Mouse (Mus musculus) embryonic stem cell, embryonic (primary cell): Measurements from ENCODE around the gene Cntn1.

Experiments used
- CTCF ChIA-PET, 4 experiments: fragments of 300-600 bp in 2 of 4; fragments of 350-600 bp in 2 of 4; sonication (Branson Sonifier 250); formaldehyde crosslinking; loops; one replicate each; lab custom pipeline; 2022; ENCODE audit warnings: inconsistent platforms in 2 of 4; lab: Charles Lee
- POLR2A ChIA-PET, 4 experiments: fragments of 300-600 bp in 2 of 4; fragments of 350-600 bp in 2 of 4; sonication (Branson Sonifier 250); formaldehyde crosslinking; loops; one replicate each; lab custom pipeline; 2022; ENCODE audit warnings: antibody characterized with exemption in 4 of 4, inconsistent platforms in 1 of 4; lab: Charles Lee

Cntn1 gene

DNA sequence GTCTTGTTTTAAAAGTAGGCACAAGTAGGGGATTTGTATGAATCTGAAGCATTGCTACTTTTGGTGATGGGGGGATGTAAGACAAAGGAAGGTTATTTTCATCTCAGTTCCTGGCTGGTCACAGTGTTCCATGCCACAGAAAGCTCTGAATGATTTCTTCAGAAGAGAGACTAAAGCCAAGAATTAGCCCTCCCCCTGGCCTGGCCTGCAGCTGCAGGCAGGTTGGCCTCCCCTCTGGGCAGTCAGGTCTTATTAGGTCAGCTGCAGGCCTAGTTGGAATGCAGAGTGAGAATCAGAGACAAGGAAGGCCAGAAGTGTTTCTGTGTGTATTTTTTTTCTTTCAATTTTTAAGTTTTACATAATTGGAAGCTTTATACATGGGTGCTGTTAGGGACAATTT lies 61.5 kb downstream of the Cntn1 start:
- ChIA-PET POLR2A (no interaction called here), CTCF (no interaction called here)

DNA sequence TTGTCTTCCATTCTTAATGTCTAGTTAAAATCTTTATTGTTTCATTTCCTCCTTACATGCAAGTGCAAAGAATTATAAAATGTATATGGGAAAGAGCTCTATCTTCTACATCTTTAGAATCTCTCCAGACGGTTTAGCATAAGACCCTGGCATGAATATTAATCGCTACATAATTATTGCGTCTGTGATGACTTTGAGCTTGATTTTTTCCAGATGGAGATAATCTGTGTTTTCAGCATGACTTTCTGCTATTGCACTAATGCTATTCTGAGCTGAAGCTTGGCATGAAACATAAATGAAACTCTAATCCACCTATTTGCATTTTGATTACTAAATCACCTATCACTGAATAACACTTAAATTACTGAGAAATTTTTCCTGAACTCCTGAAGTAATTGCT lies 82.0 kb downstream of the Cntn1 start:
- ChIA-PET CTCF (no interaction called here), POLR2A (no interaction called here)

DNA sequence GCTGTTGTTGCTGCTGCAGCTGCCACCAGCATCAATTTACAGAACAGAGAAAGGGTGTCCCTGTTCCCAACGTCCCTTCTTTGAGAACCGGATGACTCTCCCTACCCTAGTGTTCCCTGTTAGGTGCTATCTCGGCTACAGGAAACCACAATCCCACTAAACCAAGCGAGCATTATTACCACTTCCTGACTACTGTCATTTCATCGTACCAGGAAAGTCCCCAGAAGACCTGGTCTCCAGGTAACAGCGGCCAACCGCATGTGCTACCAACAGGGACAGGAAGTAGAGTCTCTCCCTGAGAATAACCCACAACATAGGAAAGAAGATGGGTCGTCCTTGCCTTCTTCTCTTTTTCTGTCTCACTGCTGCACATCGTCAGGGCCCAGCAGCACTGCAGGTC lies 83.3 kb downstream of the Cntn1 start:
- CTCF ChIA-PET: no interaction called here

DNA sequence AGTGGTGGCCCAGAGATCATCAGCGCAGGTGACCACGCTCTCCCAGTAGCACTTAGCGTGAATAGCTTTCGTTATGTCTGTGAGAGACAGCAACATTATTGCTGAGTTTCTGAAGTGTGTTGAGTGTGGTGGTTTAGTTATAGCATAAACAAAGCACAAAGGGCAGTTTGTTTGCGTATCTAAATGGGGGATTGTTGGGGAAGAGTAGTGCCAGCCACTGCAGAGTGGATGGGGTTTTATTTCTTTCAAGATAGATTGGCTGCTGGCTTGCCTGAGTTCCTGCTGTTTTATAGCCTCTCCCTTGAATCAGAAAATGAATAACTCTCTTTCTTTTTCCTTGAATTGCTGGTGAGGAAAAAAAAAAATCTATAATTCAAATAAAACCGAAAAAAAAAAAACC lies 86.1 kb downstream of the Cntn1 start:
- ChIA-PET CTCF (no interaction called here), POLR2A (no interaction called here)

More for the DNA sequence above, 83.3 kb downstream of the Cntn1 start:
- POLR2A ChIA-PET: no interaction called here

DNA sequence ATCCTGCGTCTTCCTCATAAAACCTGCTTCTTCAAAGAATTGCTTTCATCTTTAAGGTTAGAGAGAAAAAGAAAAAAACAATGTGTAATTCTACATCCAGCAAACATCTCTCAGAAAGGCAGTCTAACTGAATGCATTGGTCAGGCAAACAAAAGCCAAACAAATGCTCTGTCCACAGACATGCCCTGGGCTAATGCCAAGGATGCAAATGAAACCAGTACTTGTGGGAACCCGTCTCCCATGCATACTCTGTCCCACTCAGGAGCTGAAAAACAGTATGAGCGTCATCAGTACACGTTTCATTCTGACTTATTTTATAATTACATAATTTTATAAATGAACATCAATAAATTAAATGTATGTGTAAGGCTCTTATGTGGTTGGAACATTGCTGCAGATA lies 91.0 kb downstream of the Cntn1 start:
- CTCF ChIA-PET: no interaction called here
- POLR2A ChIA-PET: no interaction called here

DNA sequence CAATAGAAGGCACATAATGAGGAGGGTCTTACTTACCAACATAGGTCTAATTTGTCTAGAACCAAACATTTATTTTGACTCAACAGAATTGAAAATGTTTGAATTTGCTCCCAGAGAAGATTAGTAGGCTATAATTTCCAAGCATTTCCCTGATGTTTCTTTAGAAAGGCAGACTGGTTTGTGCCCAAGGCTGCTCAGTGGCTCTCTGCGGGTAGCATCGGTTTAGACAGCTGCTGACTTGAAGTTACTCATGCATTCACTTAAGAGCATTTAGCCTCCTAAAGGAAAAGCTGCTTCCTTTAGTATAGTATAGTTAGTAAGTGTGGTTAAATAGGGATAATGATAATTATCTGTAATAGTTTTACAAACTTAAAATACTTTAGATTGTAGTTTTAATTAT lies 104.0 kb downstream of the Cntn1 start:
- CTCF ChIA-PET: no interaction called here
- POLR2A ChIA-PET: no interaction called here

DNA sequence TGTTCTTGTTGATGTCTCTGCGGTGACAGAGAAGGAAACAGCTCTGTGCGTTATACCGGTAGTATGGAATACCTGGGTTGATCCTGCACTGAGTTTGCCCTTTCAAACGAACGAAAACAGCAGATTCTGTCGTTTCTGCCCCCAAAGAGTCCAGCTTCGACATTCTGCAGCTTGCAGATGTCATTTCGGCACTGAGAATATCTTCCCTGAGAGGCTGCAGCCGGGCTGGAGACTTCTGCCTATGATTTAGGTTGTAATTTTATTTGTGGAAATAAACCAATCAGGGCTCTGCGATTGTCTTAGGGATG lies 109.8 kb downstream of the Cntn1 start:
- CTCF ChIA-PET: no interaction called here
- POLR2A ChIA-PET: no interaction called here

DNA sequence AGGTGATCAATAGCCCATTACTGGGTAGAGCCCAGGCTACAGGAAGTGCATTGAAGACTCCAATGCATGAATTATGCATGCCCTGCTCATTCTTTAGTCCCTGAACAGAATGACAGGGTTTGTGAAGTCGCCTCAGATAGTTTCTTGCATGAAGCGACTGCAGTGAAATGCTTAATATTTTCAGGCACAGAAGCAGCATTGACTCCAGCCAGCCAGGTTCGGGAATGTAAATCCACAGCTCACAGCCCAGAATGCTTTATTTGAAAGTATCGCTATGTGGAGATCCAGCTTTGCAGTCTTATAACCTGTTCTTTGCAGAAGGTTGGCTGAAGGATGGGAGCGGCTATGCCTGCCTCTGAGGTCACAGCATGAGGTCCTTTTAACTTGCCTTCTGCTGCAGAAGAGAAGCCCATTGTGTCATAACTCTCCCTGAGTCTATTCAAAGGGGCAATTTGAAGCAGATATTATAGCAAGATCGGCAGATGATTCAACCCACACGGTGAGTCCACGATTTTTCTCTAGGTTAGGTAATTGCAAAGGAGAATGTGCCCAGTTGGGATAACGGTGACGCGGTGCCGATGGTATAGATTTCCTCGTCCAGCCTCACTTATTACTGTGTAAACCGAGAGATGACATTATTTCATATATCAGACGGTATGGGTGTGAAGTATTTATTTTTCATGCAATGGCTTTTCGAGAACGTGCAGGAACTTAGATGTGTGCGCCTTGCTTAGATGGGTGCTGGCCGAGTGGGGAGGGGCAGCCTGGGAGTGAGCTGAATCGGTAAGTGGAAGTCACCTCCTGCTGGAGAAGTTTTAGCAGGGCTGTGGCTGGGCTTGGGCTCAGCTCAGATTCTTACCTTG lies 110.4 kb downstream of the Cntn1 start:
- POLR2A ChIA-PET: no interaction called here

DNA sequence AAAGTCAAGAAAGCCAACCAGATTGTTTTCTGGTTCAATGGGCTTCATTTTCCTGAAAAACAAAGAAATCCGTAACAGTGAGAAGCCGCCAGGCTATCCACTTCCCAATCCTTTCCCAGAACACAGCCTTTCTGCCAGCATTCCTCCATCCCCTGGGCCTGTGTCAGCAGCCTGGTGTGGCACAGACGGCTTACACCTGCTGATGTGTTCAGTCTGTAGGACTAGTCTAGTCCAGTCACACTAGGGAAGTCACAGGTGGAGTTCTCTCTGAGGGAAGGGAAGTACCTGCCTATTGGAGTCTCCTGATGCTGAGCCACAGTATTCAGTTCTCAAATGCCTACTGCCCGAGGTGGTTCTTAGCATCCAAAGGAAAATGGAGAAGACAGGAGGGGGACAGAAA lies 111.9 kb downstream of the Cntn1 start:
- ChIA-PET CTCF (no interaction called here), POLR2A (no interaction called here)

More for the DNA sequence above, 110.4 kb downstream of the Cntn1 start:
- CTCF ChIA-PET: interaction anchor here in 1 of 4 experiments (0.6 kb wide), 1 partner anchor 1059 kb away, joined by 3 read pairs; no protein-coding TSS in a partner anchor

DNA sequence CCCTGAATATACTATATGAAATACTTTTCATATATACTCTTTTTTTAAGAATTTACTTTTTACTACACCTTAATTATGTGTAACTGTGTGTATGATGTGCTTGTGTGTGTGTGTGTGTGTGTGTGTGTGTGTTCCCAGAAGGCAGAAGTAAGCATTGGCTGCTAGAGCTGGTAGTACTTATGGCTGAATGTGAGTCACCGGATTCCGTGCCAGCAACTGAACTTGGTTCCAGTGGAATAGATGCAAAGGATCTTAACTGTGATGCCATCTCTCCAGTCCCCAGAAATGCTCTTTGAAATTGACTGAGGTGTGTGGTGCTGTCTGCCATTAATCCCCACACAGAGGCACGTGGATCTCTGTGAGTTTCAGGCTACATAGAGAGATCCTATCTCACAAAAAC lies 113.2 kb downstream of the Cntn1 start:
- CTCF ChIA-PET: no interaction called here
- POLR2A ChIA-PET: no interaction called here

DNA sequence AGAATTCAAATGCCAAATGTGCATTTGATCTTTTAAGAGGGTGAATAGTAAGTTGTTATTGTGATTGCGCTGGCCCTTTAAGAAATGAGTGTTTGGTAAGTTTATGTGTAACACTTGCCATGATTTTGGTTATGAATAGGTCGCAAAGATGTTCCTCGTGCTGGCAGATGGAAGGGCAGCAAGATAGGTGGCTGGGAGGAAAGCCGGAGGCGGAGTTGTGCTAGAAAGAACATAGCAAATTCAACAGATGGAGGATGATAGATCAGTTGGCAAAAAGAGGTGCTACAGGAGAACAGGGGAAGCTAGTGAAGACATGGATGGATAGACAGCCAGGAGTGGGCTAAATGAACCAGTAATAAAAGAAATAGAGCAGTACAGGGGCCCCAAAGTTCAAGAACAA lies 115.3 kb downstream of the Cntn1 start:
- CTCF ChIA-PET: no interaction called here
- POLR2A ChIA-PET: no interaction called here

DNA sequence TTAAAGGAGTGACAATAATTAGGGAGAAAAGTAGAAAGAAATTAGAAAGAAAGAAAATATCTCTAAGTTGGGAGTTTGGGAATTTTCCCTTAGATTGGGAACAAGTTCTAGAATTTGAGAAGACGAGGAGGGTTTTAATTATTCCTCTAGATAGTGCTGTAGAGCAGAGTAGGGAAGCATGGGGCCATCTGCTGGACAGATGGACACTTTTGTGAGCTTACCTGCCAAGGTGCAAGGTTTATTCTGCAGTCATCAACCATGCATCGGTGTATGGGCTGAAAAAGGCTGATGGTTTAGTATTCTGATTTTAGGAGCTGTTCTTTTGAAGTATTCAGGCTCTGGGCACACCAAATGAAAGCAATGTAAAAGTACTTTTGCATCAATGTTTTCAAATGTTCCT lies 124.8 kb downstream of the Cntn1 start:
- POLR2A ChIA-PET: no interaction called here

DNA sequence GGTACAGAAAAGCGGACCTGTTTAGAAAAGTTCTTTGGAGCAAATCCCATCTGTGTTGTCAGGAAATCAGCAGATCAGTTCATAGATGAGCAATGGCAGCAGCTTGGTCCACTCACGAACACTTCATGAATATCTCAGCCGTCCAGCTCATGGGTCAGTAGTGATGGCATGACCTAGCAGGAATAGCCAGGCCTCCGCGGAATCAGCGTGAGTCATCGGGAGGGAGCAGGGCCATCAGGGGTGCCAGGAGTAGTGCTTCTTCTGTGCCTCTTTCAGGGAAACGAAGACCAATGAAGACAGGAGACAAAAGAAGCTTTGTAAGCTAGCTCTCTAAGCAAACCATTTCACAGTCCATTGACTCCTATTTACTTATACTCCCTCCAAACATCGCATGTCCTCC lies 126.4 kb downstream of the Cntn1 start:
- ChIA-PET POLR2A (no interaction called here), CTCF (no interaction called here)

More for the DNA sequence above, 124.8 kb downstream of the Cntn1 start:
- CTCF ChIA-PET: interaction anchor here in 1 of 4 experiments (0.7 kb wide), 1 partner anchor 1589 kb away, joined by 3 read pairs; no protein-coding TSS in a partner anchor

DNA sequence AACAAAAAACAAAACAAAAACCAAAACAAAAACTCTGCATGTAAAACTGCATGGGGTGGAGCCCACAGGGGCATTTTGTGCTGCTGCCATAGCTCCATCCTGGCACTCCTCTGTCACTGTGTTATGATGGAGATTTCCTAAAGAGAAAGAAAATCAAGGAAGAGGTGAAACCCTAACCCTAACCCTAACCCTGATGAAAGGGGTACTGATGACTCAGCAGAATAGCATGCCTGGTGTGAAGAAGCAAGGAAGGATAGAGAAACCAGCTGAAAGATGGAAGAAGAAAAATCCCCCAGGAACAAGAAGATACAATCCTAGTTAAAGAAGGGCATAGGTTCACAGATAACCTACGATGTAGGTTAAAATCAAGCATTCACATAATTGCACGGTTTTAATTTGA lies 134.5 kb downstream of the Cntn1 start:
- CTCF ChIA-PET: no interaction called here
- POLR2A ChIA-PET: no interaction called here

DNA sequence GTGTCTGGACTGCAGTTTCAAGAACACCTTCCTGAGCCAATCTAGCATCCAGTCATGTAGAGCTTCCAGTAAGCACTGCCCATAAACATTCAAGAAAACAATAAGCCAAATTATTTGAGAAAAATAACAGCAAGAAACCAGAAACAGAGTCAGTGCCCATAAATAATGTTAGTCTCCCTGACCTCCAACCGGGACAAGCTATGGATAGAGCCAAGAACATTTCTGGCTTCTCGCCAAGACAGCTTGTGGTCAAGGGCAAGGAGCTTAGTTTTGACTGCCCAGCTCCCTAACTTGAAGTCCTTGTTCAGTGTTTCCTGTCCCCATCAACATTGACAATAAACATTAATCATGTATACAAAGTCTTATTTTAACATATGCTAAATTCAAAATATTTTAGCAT lies 139.0 kb downstream of the Cntn1 start:
- CTCF ChIA-PET: no interaction called here
- POLR2A ChIA-PET: no interaction called here

DNA sequence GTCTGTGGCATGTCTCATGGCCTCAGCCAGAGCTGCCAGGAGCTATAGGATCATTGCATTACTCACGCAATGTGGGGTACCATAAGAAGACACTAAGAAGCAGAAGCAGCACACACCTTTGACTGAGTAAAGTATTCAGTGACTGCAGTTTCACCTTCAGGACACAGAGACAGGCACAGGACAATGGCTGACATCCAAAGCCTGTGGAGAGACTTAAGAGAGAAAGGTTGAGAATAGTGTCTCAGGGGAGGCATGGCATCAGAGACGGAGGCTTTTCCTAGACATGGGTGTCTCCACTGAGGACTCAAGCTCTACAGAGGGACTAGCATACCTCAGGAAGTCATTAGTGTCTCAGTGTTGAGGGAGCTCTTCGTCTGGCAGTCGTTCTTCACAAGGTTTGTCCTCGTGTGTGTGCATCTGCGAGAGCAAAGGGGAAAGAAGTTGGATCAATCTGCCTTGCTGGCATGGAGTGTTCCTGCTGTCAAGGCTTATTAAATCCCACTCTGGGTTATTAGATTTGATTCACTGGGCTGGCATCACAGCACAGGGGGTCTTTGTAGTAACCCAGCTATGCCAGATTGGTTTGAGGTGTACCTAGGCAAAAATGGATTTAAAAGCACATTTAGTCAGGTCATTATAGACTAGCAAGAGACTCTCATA lies 149.5 kb downstream of the Cntn1 start:
- POLR2A ChIA-PET: no interaction called here
- CTCF ChIA-PET: no interaction called here

DNA sequence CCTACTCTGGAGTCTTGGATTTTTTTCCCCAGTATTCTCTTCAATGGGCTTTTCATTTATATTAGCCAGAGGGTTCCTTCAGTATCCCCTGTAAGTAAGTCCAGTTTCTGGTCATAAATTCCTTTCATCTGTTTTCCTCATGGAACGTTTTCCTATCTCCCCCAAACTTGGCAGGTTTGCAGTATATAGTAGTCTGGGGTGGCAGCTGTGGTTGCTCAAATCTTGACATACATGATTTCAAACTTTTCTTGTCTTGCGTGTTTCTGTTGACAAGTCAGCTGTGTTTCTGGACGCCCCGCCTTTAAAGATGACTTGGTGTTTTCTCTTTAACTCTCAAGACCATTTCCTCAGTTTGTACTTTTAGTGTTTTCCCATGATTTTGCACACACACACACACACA lies 155.7 kb downstream of the Cntn1 start:
- POLR2A ChIA-PET: no interaction called here
- CTCF ChIA-PET: no interaction called here

DNA sequence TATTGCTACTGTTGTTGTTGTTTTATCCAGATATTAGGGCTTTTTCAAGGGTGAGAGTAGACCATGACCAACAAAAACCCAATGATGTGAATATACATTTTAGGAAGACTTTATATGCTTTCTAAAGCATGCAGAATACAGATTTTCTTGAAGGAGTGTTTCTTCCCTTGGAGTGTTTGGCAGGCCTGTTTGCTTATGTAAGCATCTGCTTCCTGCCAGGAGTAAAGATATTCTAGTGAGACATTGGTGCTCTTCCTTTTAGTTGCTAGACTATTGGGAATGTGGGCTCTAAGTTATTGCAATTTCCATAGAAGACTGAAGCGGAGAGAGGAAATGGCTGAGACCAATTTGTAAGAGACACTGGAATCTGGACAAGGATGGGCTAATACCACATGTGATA lies 158.8 kb downstream of the Cntn1 start:
- POLR2A ChIA-PET: no interaction called here
- CTCF ChIA-PET: no interaction called here

DNA sequence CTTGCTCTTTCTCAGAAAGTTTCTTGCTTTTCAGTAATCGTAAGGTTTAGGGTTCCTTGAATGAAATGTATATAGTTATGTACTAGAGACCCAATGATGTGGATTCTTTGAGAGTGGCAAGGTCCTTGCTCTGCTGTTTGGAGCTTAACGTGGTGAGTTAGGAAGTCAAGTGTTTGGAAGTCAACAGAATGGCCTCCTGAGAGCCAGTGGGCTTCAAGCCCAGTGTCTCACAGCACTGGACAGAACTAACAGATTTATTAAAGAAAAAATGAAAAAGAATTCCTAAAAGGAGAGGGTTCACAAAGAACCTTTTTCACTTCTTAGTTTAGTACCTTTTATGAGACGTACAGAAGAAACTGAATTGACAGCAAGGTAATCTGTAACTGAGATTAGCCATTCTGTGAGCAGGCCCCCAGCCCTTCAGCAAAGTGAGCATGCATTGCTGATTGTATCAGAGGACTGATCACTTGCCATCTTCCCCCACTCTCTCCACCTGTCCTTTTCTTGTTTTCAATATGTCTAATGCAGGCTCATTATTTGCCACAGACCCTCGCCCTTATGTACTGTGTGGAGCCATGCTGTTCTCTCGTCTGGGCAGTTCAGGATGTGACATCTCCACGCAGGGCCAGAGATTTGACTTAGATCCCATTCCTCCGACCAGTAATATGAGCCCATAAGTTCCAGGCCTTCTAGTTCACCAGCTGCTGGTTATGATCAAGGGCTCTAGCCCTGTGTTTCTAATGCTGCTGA lies 159.7 kb downstream of the Cntn1 start:
- CTCF ChIA-PET: no interaction called here
- POLR2A ChIA-PET: interaction anchor here in 1 of 4 experiments (0.6 kb wide), 1 partner anchor 934 kb away, joined by 4 read pairs; no protein-coding TSS in a partner anchor

DNA sequence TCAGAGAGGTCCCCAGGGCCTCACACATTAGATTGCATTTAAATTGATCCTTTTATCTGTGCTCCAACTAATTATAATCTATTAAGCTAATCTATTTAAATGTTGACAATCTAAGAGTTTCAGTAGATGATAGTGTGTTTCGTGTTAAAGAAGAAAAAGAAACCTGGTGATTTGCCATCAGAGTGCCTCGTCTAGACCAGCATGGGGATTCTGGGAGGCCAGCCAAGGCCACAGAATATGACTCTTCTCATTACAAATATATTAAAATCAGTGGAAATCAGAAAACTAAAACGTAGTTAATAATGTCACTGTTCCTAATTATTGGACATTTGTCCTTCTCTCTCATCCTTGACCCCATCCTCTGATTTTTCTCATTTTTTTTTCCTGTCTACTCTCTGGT lies 164.9 kb downstream of the Cntn1 start:
- ChIA-PET CTCF (no interaction called here), POLR2A (no interaction called here)
